Mouse (Mus musculus): ENCODE measurements around the gene Fgr. TPM values are rescaled to one million over a fixed set of nuclear protein-coding genes. Genes with fewer than 3 reads are reported as not detected.
"Not testable (repeated sequence)": the region's sequence is repeated elsewhere in the genome, so short reads cannot be mapped to it uniquely, and the experiment has no call there.

Gene Fgr
- total and polyA plus RNA-seq, 3 experiments: 0.04 to 0.24 (median 0.13) TPM

DNA sequence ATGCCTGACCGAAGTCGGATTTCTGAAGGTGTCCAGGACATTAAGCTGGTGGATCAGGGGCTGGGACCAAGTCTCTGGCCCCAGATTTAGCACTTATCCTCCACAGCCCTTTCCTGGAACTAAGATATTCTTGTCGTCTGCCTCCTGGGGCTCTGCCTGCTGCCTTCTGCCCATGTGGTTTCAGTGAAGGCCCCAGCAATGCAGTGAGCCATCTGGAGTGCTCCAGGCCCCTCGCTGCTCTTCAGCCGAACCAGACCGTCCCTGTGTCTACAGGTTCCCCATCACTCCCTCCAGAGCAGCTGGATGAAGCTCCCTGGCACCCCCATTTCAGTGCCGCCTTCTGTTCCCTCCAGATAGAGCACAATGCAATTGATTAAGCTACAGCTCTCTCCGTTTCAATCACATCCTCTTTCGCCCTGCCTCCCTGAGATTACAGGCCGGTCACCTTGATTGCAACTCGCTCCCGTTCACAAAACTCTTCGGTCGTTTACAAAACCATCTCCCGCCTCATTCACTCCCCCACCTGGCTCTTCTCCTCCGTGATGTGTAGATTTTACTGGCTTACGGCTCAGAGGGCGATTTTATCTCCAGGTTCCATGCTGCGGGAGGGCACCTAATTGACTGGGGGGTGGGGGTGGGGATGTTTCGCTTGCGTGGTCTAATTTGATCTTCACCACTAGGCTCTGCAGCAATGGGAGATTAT, 29.6 kb downstream of the Fgr start:
- Histone ChIP-seq H3K4me2 (ENCODE audit: insufficient read depth, low read depth, poor library complexity, severe bottlenecking) (no peak overlapping the region), H3K36me3 (replicated peaks in 1 of 2; ENCODE audit: control insufficient read depth in 1 of 2, insufficient read depth in 1 of 2, low read length in 1 of 2) (no peaks in the 10 kb centered on the region), H3K79me2 (replicated peaks; ENCODE audit: control insufficient read depth, extremely low read depth, insufficient read depth, poor library complexity, severe bottlenecking) (no peaks in the 10 kb centered on the region), H3K4me3 (replicated peaks in 1 of 3; ENCODE audit: low read depth in 2 of 3, low read length in 2 of 3, poor library complexity in 1 of 3) (no peak overlapping the region), H3K27me3 (replicated peaks) (no peaks in the 10 kb centered on the region), H3K9ac (ENCODE audit: insufficient read depth, low read depth) (no peak overlapping the region), H3K27ac (ENCODE audit: insufficient read depth, low read depth) (no peak overlapping the region), H3K4me1 (ENCODE audit: control insufficient read depth in 1 of 2, insufficient read depth in 2 of 2) (peaks cover 0 to 3% of the 10 kb centered on the region in 2 experiments; a peak in 2 of 4 replicates), H3K9me3 (replicated peaks; ENCODE audit: low read length) (no peaks in the 10 kb centered on the region)
- no peak for DNase-seq (ENCODE audit: extremely low read depth)
- dilution Hi-C loops (cut with MboI; ENCODE audit: extremely low pct_ligation_motif_present, extremely low pct_unique_long_range_greater_than_20kb, low sequenced_read_pairs): no loop called here
- no peak for TF ChIP-seq ZNF384 (IDR thresholded peaks at IDR 0.05; ENCODE audit: low read depth, low read length)
- TF ChIP-seq EP300 (IDR thresholded peaks at IDR 0.05; ENCODE audit: low read length): no peak
- no peak for TF ChIP-seq PAX5 (IDR thresholded peaks at IDR 0.05; ENCODE audit: low read length)
- TF ChIP-seq JUND (conservative IDR thresholded peaks at IDR 0.05; ENCODE audit: low read depth, low read length): no peak
- TF ChIP-seq MYC (IDR thresholded peaks at IDR 0.05; ENCODE audit: low read depth, low read length): no peak
- TF ChIP-seq NELFE (IDR thresholded peaks at IDR 0.05; ENCODE audit: low read depth, low read length): no peak
- in situ Hi-C loops (cut with MboI; ENCODE audit: low pct_ligation_motif_present, low pct_unique_long_range_greater_than_20kb, low sequenced_read_pairs): loop anchor here (10.0 kb wide), 1 partner anchor 301 kb away; no protein-coding TSS in a partner anchor

DNA sequence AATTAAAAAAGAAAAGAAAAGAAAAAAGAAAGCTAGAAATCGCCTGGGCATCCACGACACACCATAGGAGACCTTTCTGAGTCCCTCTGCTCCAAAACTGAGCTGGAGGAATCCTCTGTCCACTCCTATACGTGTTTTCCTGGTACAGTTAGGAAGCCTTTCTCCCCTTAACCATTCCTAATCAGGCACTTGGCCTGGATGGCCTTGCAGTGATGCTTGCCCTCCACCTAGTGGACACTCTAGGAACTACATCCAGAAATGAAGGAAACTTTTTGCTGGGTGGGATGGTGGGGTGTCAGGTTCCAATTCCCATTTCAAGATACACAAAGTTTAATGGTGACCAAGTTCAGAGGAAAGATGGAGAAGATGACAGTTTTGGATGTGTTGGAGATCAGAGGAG, 31.3 kb downstream of the Fgr start:
- Histone ChIP-seq H3K4me1 (ENCODE audit: control insufficient read depth in 1 of 2, insufficient read depth in 2 of 2) (peaks cover 0 to 3% of the 10 kb centered on the region in 2 experiments; a peak in 2 of 4 replicates), H3K27me3 (replicated peaks) (peaks cover 9% of the 10 kb centered on the region), H3K4me3 (replicated peaks in 1 of 3; ENCODE audit: low read depth in 2 of 3, low read length in 2 of 3, poor library complexity in 1 of 3) (no peak overlapping the region), H3K9ac (ENCODE audit: insufficient read depth, low read depth) (no peak overlapping the region), H3K4me2 (ENCODE audit: insufficient read depth, low read depth, poor library complexity, severe bottlenecking) (no peak overlapping the region), H3K36me3 (replicated peaks in 1 of 2; ENCODE audit: control insufficient read depth in 1 of 2, insufficient read depth in 1 of 2, low read length in 1 of 2) (no peaks in the 10 kb centered on the region), H3K27ac (ENCODE audit: insufficient read depth, low read depth) (no peak overlapping the region), H3K9me3 (replicated peaks; ENCODE audit: low read length) (no peaks in the 10 kb centered on the region), H3K79me2 (replicated peaks; ENCODE audit: control insufficient read depth, extremely low read depth, insufficient read depth, poor library complexity, severe bottlenecking) (no peaks in the 10 kb centered on the region)
- DNase-seq (ENCODE audit: extremely low read depth): peak; percentile 75
- in situ Hi-C loops (cut with MboI; ENCODE audit: low pct_ligation_motif_present, low pct_unique_long_range_greater_than_20kb, low sequenced_read_pairs) (loop anchor here (10.0 kb wide), 1 partner anchor 300 kb away; no protein-coding TSS in a partner anchor), dilution Hi-C loops (cut with MboI; ENCODE audit: extremely low pct_ligation_motif_present, extremely low pct_unique_long_range_greater_than_20kb, low sequenced_read_pairs) (no loop called here)
- TF ChIP-seq CHD1 (IDR thresholded peaks at IDR 0.05; ENCODE audit: low read depth, low read length): no peak
- TF ChIP-seq SIN3A (IDR thresholded peaks at IDR 0.05; ENCODE audit: low read length): no peak
- no peak for TF ChIP-seq HCFC1 (IDR thresholded peaks at IDR 0.05; ENCODE audit: low read depth, low read length)
- TF ChIP-seq NELFE (IDR thresholded peaks at IDR 0.05; ENCODE audit: low read depth, low read length): peak; percentile 14; the same call in 1 of the 2 replicates
- TF ChIP-seq ZC3H11A (IDR thresholded peaks at IDR 0.05; ENCODE audit: low read depth, low read length): peak; percentile 95
- peak; percentile 22; the same call in 1 of the 2 replicates for TF ChIP-seq ELF1 (IDR thresholded peaks at IDR 0.05; ENCODE audit: low read depth, low read length)
- TF ChIP-seq CTCF (conservative IDR thresholded peaks at IDR 0.05 in 1 of 2, IDR thresholded peaks at IDR 0.05 in 1 of 2; ENCODE audit: low read depth in 2 of 2, low read length in 2 of 2): peak; percentile 96 to 98
- peak; percentile 100 for TF ChIP-seq SMC3 (IDR thresholded peaks at IDR 0.05; ENCODE audit: low read depth, low read length)
- 0 out of 2 replicates have a peak, but pooled peaks have one; percentile 36 for TF ChIP-seq IRF4 (IDR thresholded peaks at IDR 0.05; ENCODE audit: low read depth, low read length)
- TF ChIP-seq MEF2A (IDR thresholded peaks at IDR 0.05; ENCODE audit: borderline replicate concordance, low read depth, low read length): peak; percentile 41; the same call in 1 of the 2 replicates

DNA sequence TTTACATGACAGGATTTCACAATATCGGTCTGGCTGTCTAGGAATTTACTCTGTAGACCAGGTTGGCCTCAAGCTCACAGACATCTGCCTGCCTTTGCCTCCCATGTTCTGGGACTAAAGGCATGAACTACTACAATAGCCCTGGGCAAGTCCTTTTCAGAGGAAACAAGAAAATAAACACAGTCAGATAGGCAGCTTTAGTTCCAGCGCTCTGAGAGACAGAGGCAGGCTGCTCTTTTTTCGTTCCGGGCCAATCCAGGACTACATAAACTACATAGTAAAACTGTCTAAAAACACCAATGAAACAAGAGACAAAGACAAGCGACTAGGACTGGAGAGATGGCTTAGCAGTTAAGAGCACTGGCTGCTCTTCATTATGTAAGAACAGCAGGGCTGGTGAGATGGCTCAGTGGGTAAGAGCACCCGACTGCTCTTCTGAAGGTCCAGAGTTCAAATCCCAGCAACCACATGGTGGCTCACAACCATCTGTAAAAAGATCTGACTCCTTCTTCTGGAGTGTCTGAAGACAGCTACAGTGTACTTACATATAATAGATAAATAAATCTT, 32.1 kb downstream of the Fgr start:
- H3K79me2 ChIP-seq (replicated peaks; ENCODE audit: control insufficient read depth, extremely low read depth, insufficient read depth, poor library complexity, severe bottlenecking); H3K9ac ChIP-seq (ENCODE audit: insufficient read depth, low read depth); H3K27ac ChIP-seq (ENCODE audit: insufficient read depth, low read depth); H3K9me3 ChIP-seq (replicated peaks; ENCODE audit: low read length); H3K4me2 ChIP-seq (ENCODE audit: insufficient read depth, low read depth, poor library complexity, severe bottlenecking); H3K4me3 ChIP-seq (replicated peaks in 1 of 3; ENCODE audit: low read depth in 2 of 3, low read length in 2 of 3, poor library complexity in 1 of 3); H3K4me1 ChIP-seq (ENCODE audit: control insufficient read depth in 1 of 2, insufficient read depth in 2 of 2); H3K36me3 ChIP-seq (replicated peaks in 1 of 2; ENCODE audit: control insufficient read depth in 1 of 2, insufficient read depth in 1 of 2, low read length in 1 of 2); dilution Hi-C loops (cut with MboI; ENCODE audit: extremely low pct_ligation_motif_present, extremely low pct_unique_long_range_greater_than_20kb, low sequenced_read_pairs); DNase-seq (ENCODE audit: extremely low read depth): not testable (repeated sequence)
- in situ Hi-C loops (cut with MboI; ENCODE audit: low pct_ligation_motif_present, low pct_unique_long_range_greater_than_20kb, low sequenced_read_pairs): loop anchor here (10.0 kb wide), 1 partner anchor 299 kb away; no protein-coding TSS in a partner anchor
- H3K27me3 ChIP-seq (replicated peaks): peaks cover 15% of the 10 kb centered on the region
